Mouse (Mus musculus) heart, postnatal 0 days (tissue): ENCODE measurements around the gene Rtcb. TPM values are rescaled to one million over a fixed set of nuclear protein-coding genes. Genes with fewer than 3 reads are reported as not detected.

Experiments used
- ATAC-seq: fragments of 200-750 bp; cut with Nextera tagmentation; 2 replicates; pipeline ENCODE4 v1.8.0; 2017; ENCODE audit warnings: low read depth, moderate number of reproducible peaks, moderate library complexity; ENCODE audit not compliant: insufficient read depth
- DNase-seq: peaks from one replicate; pipeline ENCODE4 v3.0.0-alpha.2; 2016; ENCODE audit warnings: low spot score
- H3K27ac ChIP-seq: fragments of 300-500 bp; sonication (generic); 2 replicates; pipeline ENCODE4 v1.5.1; 2014; ENCODE audit warnings: low read depth, mild to moderate bottlenecking
- H3K27me3 ChIP-seq: fragments of 300-500 bp; sonication (generic); 2 replicates; pipeline ENCODE4 v1.6.1; 2014; ENCODE audit warnings: low read length, mixed read lengths; ENCODE audit not compliant: control insufficient read depth, insufficient read depth
- H3K36me3 ChIP-seq: fragments of 300-500 bp; sonication (generic); replicated peaks from 2 replicates; pipeline ENCODE4 v1.6.1; 2014; ENCODE audit warnings: low read length, mixed read lengths; ENCODE audit not compliant: control insufficient read depth, insufficient read depth
- H3K4me1 ChIP-seq: fragments of 300-500 bp; sonication (generic); 2 replicates; pipeline ENCODE4 v1.6.1; 2014; ENCODE audit warnings: antibody characterized with exemption; ENCODE audit not compliant: control insufficient read depth, insufficient read depth
- H3K4me2 ChIP-seq: fragments of 300-500 bp; sonication (generic); 2 replicates; pipeline ENCODE4 v1.6.1; 2014; ENCODE audit warnings: low read depth, mild to moderate bottlenecking, low read length, moderate library complexity
- H3K4me3 ChIP-seq: fragments of 300-500 bp; sonication (generic); 2 replicates; pipeline ENCODE4 v1.5.1; 2014; ENCODE audit warnings: low read depth, low read length
- H3K9ac ChIP-seq: fragments of 300-500 bp; sonication (generic); replicated peaks from 2 replicates; pipeline ENCODE4 v1.6.1; 2014; ENCODE audit warnings: low read depth, low read length, mixed read lengths
- H3K9me3 ChIP-seq: fragments of 300-500 bp; sonication (generic); replicated peaks from 2 replicates; pipeline ENCODE4 v1.6.1; 2016; ENCODE audit warnings: low read length; ENCODE audit not compliant: control insufficient read depth
- CTCF ChIP-seq: IDR thresholded peaks from 2 replicates; pipeline ENCODE4 v1.5.1; 2016; ENCODE audit warnings: antibody characterized with exemption, control low read depth, low read depth
- EP300 ChIP-seq: IDR thresholded peaks from 2 replicates; pipeline ENCODE4 v1.6.1; 2016; ENCODE audit warnings: antibody characterized with exemption, low read depth
- WGBS: fragments of 180-500 bp; shearing (Covaris S2); extraction: QIAGEN DNeasy Blood & Tissue Kit; methylation state at CpG from one replicate; pipeline ENCODE4 v1.1.7; 2014; 5-methylcytosine and 5-hydroxymethylcytosine counted together
- polyA plus RNA-seq: library from polyadenylated mRNA; unstranded; fragments of >200 nt; fragmentation: Nextera tagmentation; extraction: Ambion mirVana; gene quantifications from 2 replicates; pipeline ENCODE4 v1.2.1, GENCODE M21; 2015
- total RNA-seq: library from RNA; depleted of rRNA; stranded (reverse); fragments of >200 nt; gene quantifications from 2 replicates; pipeline ENCODE4 v1.2.3, GENCODE M21; 2014; ENCODE audit warnings: low replicate concordance; rRNA removed

Rtcb gene
- total and polyA plus RNA-seq, 2 experiments from 2014 or later, result 45.9 to 101 TPM

- DNase-seq (peak; percentile 97), ATAC-seq (peak; percentile 100)
- WGBS, result under 1% methylated on average over 61 of the region's 90 CpGs
- H3K4me3 ChIP-seq, result peak within 1 kb of the TSS; percentile 95
- no peaks in the 10 kb centered on the region for H3K4me1 ChIP-seq
- no peaks in the 10 kb centered on the region for H3K27me3 ChIP-seq
- H3K36me3 ChIP-seq, result peaks cover 28% of the 10 kb centered on the region
- peak within 1 kb of the TSS; percentile 84 for H3K9ac ChIP-seq
- no peaks in the 10 kb centered on the region for H3K9me3 ChIP-seq
- H3K4me2 ChIP-seq, result peak within 1 kb of the TSS; percentile 98
- peak; percentile 58 for TF ChIP-seq CTCF
- no peak for TF ChIP-seq EP300
- peak within 1 kb of the TSS; percentile 89 for H3K27ac ChIP-seq
Measured at GRCm38 (mm10) chr10:85916498-85917309, 40.9 kb downstream of the Rtcb start, which contains the start of gene Prdm4. Gene Prdm4, minus strand, starts transcription at chr10:85917142.

Other genes starting within 250 kb of the Rtcb start
- gene Pwp1, start 128.3 kb downstream of the Rtcb start, total RNA-seq, result 22.5 and 29.1 TPM in 2 replicates
- 25.7 and 29.4 TPM in 2 replicates for gene Pwp1, start 128.3 kb downstream of the Rtcb start, polyA plus RNA-seq
- 29.1 and 34.5 TPM in 2 replicates for gene Prdm4, start 40.7 kb downstream of the Rtcb start, total RNA-seq
- gene Prdm4, start 40.7 kb downstream of the Rtcb start, polyA plus RNA-seq, result 4.4 and 4.6 TPM in 2 replicates
- gene Ascl4, start 30.1 kb downstream of the Rtcb start, total RNA-seq, result not detected in 2 replicates
- gene Ascl4, start 30.1 kb downstream of the Rtcb start, polyA plus RNA-seq, result not detected in 2 replicates
- not detected in 2 replicates for gene Bpifc, start 54.1 kb upstream of the Rtcb start, total RNA-seq
- gene Bpifc, start 54.1 kb upstream of the Rtcb start, polyA plus RNA-seq, result not detected in 2 replicates
- 13.3 and 19.9 TPM in 2 replicates for gene Fbxo7, start 64.1 kb upstream of the Rtcb start, total RNA-seq
- gene Fbxo7, start 64.1 kb upstream of the Rtcb start, polyA plus RNA-seq, result 16.1 TPM in 2 replicates